Mouse (Mus musculus): ENCODE measurements around the gene Ccdc183. TPM values are rescaled to one million over a fixed set of nuclear protein-coding genes. Genes with fewer than 3 reads are reported as not detected.

Gene Ccdc183
- polyA plus RNA-seq, 1 experiment from 2014 or later: 0.19 TPM

- H3K4me1 ChIP-seq: no peaks in the 10 kb centered on the region
- no peak overlapping the region for H3K27ac ChIP-seq
- H3K4me2 ChIP-seq: no peak overlapping the region
- no peaks in the 10 kb centered on the region for H3K27me3 ChIP-seq (replicated peaks)
- no peak for ATAC-seq (ENCODE audit: insufficient read depth, low FRiP score, low read depth)
- 83% methylated on average over 2 of the region's 2 CpGs for WGBS
- no peaks in the 10 kb centered on the region for H3K9me3 ChIP-seq
- H3K9ac ChIP-seq: no peak overlapping the region
- H3K4me3 ChIP-seq (replicated peaks): no peak overlapping the region
- peaks cover 64% of the 10 kb centered on the region for H3K36me3 ChIP-seq
Measured at GRCm38 (mm10) chr2:25600037-25600436, 17.4 kb downstream of the Ccdc183 start.

GRCm38 (mm10) chr2:25598749-25599148, 18.7 kb downstream of the Ccdc183 start:
- no peaks in the 10 kb centered on the region for H3K27me3 ChIP-seq (replicated peaks)
- peaks cover 71% of the 10 kb centered on the region for H3K36me3 ChIP-seq
- H3K4me2 ChIP-seq: no peak overlapping the region
- WGBS: 97% methylated on average over 1 of the region's 1 CpGs
- H3K27ac ChIP-seq: no peak overlapping the region
- no peak overlapping the region for H3K9ac ChIP-seq
- H3K4me1 ChIP-seq: no peaks in the 10 kb centered on the region
- ATAC-seq (ENCODE audit: insufficient read depth, low FRiP score, low read depth): no peak
- no peak overlapping the region for H3K4me3 ChIP-seq (replicated peaks)
- no peaks in the 10 kb centered on the region for H3K9me3 ChIP-seq

- Histone ChIP-seq H3K4me3 (replicated peaks) (no peak overlapping the region), H3K4me2 (no peak overlapping the region), H3K27ac (no peak overlapping the region), H3K36me3 (peaks cover 78% of the 10 kb centered on the region), H3K9me3 (no peaks in the 10 kb centered on the region), H3K4me1 (no peaks in the 10 kb centered on the region), H3K27me3 (replicated peaks) (no peaks in the 10 kb centered on the region), H3K9ac (no peak overlapping the region)
- WGBS: 96% methylated on average over 5 of the region's 5 CpGs
- ATAC-seq (ENCODE audit: insufficient read depth, low FRiP score, low read depth): no peak
Measured at GRCm38 (mm10) chr2:25596765-25597510, 20.5 kb downstream of the Ccdc183 start.

GRCm38 (mm10) chr2:25591863-25592262, 25.6 kb downstream of the Ccdc183 start:
- no peak overlapping the region for H3K9ac ChIP-seq
- H3K4me3 ChIP-seq (replicated peaks): no peak overlapping the region
- H3K9me3 ChIP-seq: no peaks in the 10 kb centered on the region
- H3K4me1 ChIP-seq: no peaks in the 10 kb centered on the region
- no peaks in the 10 kb centered on the region for H3K27me3 ChIP-seq (replicated peaks)
- no peak overlapping the region for H3K4me2 ChIP-seq
- H3K36me3 ChIP-seq: peaks cover 75% of the 10 kb centered on the region
- ATAC-seq (ENCODE audit: insufficient read depth, low FRiP score, low read depth): no peak
- H3K27ac ChIP-seq: no peak overlapping the region
- 78% methylated on average over 2 of the region's 2 CpGs for WGBS

GRCm38 (mm10) chr2:25588227-25588907, 29.1 kb downstream of the Ccdc183 start:
- Histone ChIP-seq H3K9ac (no peak overlapping the region), H3K4me2 (no peak overlapping the region), H3K27ac (no peak overlapping the region), H3K4me3 (replicated peaks) (no peak overlapping the region), H3K4me1 (no peaks in the 10 kb centered on the region), H3K9me3 (no peaks in the 10 kb centered on the region), H3K27me3 (replicated peaks) (no peaks in the 10 kb centered on the region), H3K36me3 (peaks cover 63% of the 10 kb centered on the region)
- 94% methylated on average over 8 of the region's 8 CpGs for WGBS
- no peak for ATAC-seq (ENCODE audit: insufficient read depth, low FRiP score, low read depth)

GRCm38 (mm10) chr2:25587290-25587689, 30.2 kb downstream of the Ccdc183 start:
- Histone ChIP-seq H3K4me3 (replicated peaks) (no peak overlapping the region), H3K4me1 (peaks cover 10% of the 10 kb centered on the region), H3K36me3 (peaks cover 58% of the 10 kb centered on the region), H3K9me3 (no peaks in the 10 kb centered on the region), H3K27me3 (replicated peaks) (no peaks in the 10 kb centered on the region), H3K27ac (no peak overlapping the region), H3K4me2 (no peak overlapping the region), H3K9ac (no peak overlapping the region)
- WGBS: 93% methylated on average over 8 of the region's 8 CpGs
- no peak for ATAC-seq (ENCODE audit: insufficient read depth, low FRiP score, low read depth)

- WGBS: 68% methylated on average over 3 of the region's 3 CpGs
- ATAC-seq (ENCODE audit: insufficient read depth, low FRiP score, low read depth): no peak
Measured at GRCm38 (mm10) chr2:25585601-25586000, 31.9 kb downstream of the Ccdc183 start.

GRCm38 (mm10) chr2:25584856-25585255, 32.6 kb downstream of the Ccdc183 start:
- H3K4me1 ChIP-seq: peaks cover 26% of the 10 kb centered on the region
- H3K27ac ChIP-seq: no peak overlapping the region
- peaks cover 15% of the 10 kb centered on the region for H3K27me3 ChIP-seq (replicated peaks)
- H3K4me3 ChIP-seq (replicated peaks): no peak overlapping the region
- H3K4me2 ChIP-seq: no peak overlapping the region
- no peak for ATAC-seq (ENCODE audit: insufficient read depth, low FRiP score, low read depth)
- H3K9ac ChIP-seq: no peak overlapping the region
- WGBS: 80% methylated on average over 4 of the region's 4 CpGs
- H3K9me3 ChIP-seq: no peaks in the 10 kb centered on the region
- H3K36me3 ChIP-seq: peaks cover 40% of the 10 kb centered on the region

More at GRCm38 (mm10) chr2:25585601-25586000, 31.9 kb downstream of the Ccdc183 start:
- peaks cover 47% of the 10 kb centered on the region for H3K36me3 ChIP-seq
- H3K27ac ChIP-seq: no peak overlapping the region
- no peak overlapping the region for H3K4me2 ChIP-seq
- peaks cover 8% of the 10 kb centered on the region for H3K27me3 ChIP-seq (replicated peaks)
- no peak overlapping the region for H3K9ac ChIP-seq
- H3K9me3 ChIP-seq: no peaks in the 10 kb centered on the region
- no peak overlapping the region for H3K4me3 ChIP-seq (replicated peaks)
- H3K4me1 ChIP-seq: peaks cover 21% of the 10 kb centered on the region

- Histone ChIP-seq H3K9ac (no peak overlapping the region), H3K4me1 (peaks cover 33% of the 10 kb centered on the region), H3K4me3 (replicated peaks) (no peak overlapping the region), H3K9me3 (no peaks in the 10 kb centered on the region), H3K27me3 (replicated peaks) (peaks cover 22% of the 10 kb centered on the region), H3K4me2 (no peak overlapping the region), H3K36me3 (peaks cover 38% of the 10 kb centered on the region), H3K27ac (no peak overlapping the region)
- WGBS: 77% methylated on average over 3 of the region's 3 CpGs
- no peak for ATAC-seq (ENCODE audit: insufficient read depth, low FRiP score, low read depth)
Measured at GRCm38 (mm10) chr2:25584152-25584551, 33.3 kb downstream of the Ccdc183 start.

- Histone ChIP-seq H3K9me3 (no peaks in the 10 kb centered on the region), H3K27ac (no peak overlapping the region), H3K4me3 (replicated peaks) (no peak overlapping the region), H3K36me3 (peaks cover 37% of the 10 kb centered on the region), H3K4me2 (no peak overlapping the region), H3K27me3 (replicated peaks) (peaks cover 28% of the 10 kb centered on the region), H3K4me1 (peaks cover 37% of the 10 kb centered on the region), H3K9ac (no peak overlapping the region)
- no peak for ATAC-seq (ENCODE audit: insufficient read depth, low FRiP score, low read depth)
- 62% methylated on average over 4 of the region's 4 CpGs for WGBS
Measured at GRCm38 (mm10) chr2:25583571-25583970, 33.9 kb downstream of the Ccdc183 start.

GRCm38 (mm10) chr2:25583120-25583481, 34.4 kb downstream of the Ccdc183 start:
- Histone ChIP-seq H3K27me3 (replicated peaks) (peaks cover 33% of the 10 kb centered on the region), H3K36me3 (peaks cover 33% of the 10 kb centered on the region), H3K9me3 (no peaks in the 10 kb centered on the region), H3K4me1 (peaks cover 42% of the 10 kb centered on the region), H3K4me2 (no peak overlapping the region), H3K27ac (no peak overlapping the region), H3K9ac (no peak overlapping the region), H3K4me3 (replicated peaks) (no peak overlapping the region)
- no peak for ATAC-seq (ENCODE audit: insufficient read depth, low FRiP score, low read depth)
- WGBS: 73% methylated on average over 6 of the region's 6 CpGs

- Histone ChIP-seq H3K27me3 (replicated peaks) (peaks cover 38% of the 10 kb centered on the region), H3K9ac (no peak overlapping the region), H3K9me3 (no peaks in the 10 kb centered on the region), H3K4me3 (replicated peaks) (no peak overlapping the region), H3K27ac (peak overlapping the region; percentile 18; the same call in 1 of the 2 replicates), H3K36me3 (peaks cover 28% of the 10 kb centered on the region), H3K4me1 (peaks cover 47% of the 10 kb centered on the region), H3K4me2 (no peak overlapping the region)
- 45% methylated on average over 12 of the region's 12 CpGs for WGBS
- peak; percentile 11; the same call in 1 of the 2 replicates for ATAC-seq (ENCODE audit: insufficient read depth, low FRiP score, low read depth)
Measured at GRCm38 (mm10) chr2:25582466-25583119, 34.9 kb downstream of the Ccdc183 start.
